Mouse (Mus musculus): ENCODE data around the gene Topbp1.

Topbp1 gene

GRCm38 (mm10) chr9:103304927-103305326 lies at the start of gene Topbp1, which contains the start of gene 1300017J02Rik:
Gene Topbp1, plus strand, starts transcription at chr9:103305215.
Gene 1300017J02Rik, minus strand, starts transcription at chr9:103305082.
- peak; percentile 95 to 96 for DNase-seq

GRCm38 (mm10) chr9:103265778-103266177 lies 39.2 kb upstream of the Topbp1 start:
- DNase-seq, result no peak

- no peak for DNase-seq
These were observed 33.9 kb upstream of the Topbp1 start for GRCm38 (mm10) chr9:103271104-103271503.

GRCm38 (mm10) chr9:103274819-103275218 lies 30.2 kb upstream of the Topbp1 start:
- DNase-seq, result no peak

GRCm38 (mm10) chr9:103275676-103276075 lies 29.3 kb upstream of the Topbp1 start:
- DNase-seq, result no peak

DNA sequence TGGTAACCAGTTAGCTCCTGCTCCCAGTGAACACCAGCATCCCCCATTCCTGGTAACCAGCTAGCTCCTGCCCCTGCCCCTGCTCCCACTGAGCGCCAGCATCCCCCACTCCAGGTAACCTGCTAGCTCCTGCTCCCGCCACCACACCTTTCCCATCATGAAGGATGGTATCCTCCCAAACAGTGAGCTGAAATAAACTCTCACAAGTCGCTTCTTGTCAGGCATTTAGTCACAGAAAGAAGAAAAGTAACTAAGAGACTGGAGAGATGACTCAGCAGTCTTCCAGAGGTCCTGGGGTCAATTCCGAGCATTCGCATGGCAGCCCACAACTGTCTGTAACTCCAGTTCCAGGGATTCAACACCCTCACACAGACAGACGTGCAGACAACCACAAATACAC lies 28.1 kb upstream of the Topbp1 start:
- DNase-seq, result no peak

GRCm38 (mm10) chr9:103286396-103286795 lies 18.6 kb upstream of the Topbp1 start:
- DNase-seq, result no peak

DNA sequence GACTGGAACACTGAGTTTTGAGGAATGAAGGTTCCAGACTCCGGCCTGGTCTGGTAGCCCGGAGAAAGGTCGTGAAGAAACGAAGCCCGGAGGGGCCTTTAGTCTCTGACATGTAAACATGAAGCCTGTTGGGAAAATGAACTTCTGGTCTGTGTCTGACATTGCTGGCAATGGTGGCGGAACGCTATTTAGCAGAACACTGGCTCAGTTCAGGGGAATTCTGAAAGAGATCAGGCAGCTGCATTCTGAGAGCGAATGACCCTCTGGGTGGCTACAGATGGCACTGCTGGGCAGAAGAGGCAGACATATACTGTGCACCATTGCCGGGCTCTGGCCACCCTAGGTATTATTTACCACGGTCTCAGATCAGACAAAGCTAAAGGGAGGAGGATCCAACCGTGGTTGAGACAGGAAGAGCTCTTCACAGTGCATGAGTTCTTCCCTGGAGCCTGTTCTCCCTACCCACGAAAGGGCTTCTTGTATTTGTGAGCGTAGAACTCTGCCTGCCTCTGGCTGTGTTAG lies 18.1 kb upstream of the Topbp1 start:
- no peak for DNase-seq

GRCm38 (mm10) chr9:103287840-103288488 lies 17.1 kb upstream of the Topbp1 start:
- no peak for DNase-seq

GRCm38 (mm10) chr9:103288489-103289180 lies 16.4 kb upstream of the Topbp1 start:
- no peak for DNase-seq

GRCm38 (mm10) chr9:103294507-103294906 lies 10.5 kb upstream of the Topbp1 start:
- DNase-seq, result no peak

DNA sequence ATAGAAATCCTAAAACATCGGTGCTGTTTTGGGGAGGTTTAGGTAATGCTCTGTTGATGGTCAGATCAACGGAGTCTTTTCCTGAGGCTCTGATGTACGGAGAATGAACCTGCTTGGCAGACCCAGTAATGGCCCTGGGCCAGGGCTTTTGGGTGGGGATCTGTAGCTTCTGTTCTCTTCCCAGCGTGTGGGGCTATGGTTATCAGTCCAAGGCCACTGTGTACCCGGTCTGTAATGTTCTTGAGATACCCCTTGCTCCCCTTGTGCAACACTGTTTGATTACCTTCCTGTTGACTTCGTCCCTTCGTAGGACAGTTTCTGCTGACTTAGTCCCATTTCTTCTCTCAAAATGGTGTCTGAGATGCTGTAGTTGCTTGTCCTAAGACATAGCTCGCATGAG lies 3.9 kb upstream of the Topbp1 start:
- no peak for DNase-seq

- DNase-seq, result no peak
These were observed 2.8 kb upstream of the Topbp1 start for GRCm38 (mm10) chr9:103302239-103302638.

DNA sequence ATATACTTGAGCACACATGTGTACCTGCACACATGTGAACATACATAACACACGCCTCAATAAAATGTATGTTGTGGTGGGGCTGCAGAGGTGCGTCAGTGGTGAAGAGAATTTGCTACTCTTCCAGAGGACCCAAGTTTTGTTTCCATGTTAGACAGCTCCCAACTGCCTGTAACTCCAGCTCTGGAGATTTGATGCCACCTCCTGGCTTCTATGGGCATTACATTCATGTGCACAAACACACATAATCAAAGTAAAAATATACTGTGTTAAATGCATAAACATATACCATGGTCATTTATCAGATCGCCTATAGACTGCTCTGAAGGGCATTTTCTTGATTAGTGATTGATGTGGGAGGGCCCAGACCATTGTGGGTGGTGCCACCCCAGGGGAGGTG lies 2.3 kb upstream of the Topbp1 start:
- peak; percentile 60 to 66 for DNase-seq

- DNase-seq, result peak in 1 of 2 experiments; percentile 58
These were observed 472 bp downstream of the Topbp1 start for GRCm38 (mm10) chr9:103305332-103306041.

DNA sequence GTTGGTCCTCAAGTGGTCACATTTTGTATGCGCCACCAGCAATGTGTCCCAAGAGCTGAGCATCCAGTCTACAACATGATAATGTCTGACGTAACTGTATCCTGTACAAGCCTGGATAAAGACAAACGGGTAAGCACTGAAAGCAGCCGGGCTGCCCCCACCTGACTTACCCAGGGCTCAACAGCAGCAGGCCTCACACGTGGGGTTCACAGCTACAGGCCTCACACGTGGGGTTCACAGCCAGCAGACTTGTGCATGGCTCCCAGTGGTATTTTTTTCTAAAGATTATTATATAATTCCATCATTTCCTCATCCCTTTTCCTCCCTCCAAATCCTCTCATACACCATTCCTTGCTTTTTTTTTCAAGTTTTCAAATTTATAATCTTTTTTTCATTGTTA lies 4.8 kb downstream of the Topbp1 start:
- no peak for DNase-seq

GRCm38 (mm10) chr9:103324678-103325077 lies 19.7 kb downstream of the Topbp1 start:
- no peak for DNase-seq

DNA sequence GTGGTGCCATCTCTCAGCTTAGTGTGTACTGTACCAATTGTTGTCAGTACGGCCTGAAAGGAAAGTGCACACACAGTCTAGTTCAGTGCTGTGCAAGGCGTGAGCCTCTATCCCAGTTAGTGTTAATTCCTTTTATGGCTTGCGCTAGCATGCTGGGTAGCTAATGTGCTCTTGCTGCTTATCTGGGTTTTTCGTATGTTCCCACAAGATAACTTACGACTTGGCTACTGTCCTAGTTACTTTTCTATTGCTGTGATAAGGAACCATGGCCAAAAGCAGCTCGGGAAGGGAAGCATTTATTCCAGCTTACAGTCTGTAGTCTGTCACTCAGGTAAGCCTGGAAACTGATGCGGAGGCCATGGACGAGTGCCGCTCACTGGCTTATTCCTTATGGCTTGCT lies 21.4 kb downstream of the Topbp1 start:
- DNase-seq, result no peak

GRCm38 (mm10) chr9:103332663-103333062 lies 27.6 kb downstream of the Topbp1 start:
- no peak for DNase-seq

DNA sequence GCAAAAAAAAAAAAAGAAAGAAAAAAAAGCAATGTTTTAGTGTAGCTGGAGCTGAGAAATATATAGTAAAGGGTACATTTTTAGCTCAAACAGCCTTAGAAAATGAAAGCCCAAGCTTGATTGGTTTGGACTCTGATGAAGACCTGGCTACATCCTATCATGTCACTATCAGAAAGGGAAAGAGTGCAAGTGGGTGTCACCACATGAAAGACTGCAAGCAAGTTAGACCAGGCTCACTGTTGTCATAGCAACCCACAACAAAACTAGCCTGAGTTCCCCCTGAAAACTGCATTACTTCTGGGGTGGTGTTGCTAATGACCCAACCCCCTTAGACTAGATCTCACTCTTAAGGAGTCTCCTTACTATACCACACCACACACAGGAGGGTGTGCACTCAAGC lies 31.9 kb downstream of the Topbp1 start:
- DNase-seq, result no peak

- DNase-seq, result no peak
These were observed 42.0 kb downstream of the Topbp1 start for GRCm38 (mm10) chr9:103347045-103347444.

GRCm38 (mm10) chr9:103347996-103348490 lies 43.0 kb downstream of the Topbp1 start:
- no peak for DNase-seq

DNA sequence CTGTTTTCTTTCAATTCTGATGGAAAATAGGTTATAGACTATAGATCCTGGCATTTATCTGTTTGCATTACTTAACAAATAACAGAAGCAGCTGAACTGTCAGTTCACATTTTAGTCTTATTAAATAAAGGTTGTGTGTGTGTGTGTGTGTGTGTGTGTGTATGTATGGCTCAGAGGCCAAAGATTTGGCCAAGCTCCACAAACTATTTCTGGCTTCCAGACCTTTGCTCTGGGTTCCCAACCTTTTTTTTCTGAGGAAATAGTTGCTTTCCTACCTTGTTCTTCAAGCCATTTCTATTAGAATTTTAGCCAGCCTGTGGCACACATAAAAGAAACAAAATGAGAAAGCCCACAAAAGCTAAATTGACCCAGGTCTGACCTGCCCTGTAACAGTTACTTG lies 43.8 kb downstream of the Topbp1 start:
- DNase-seq, result no peak
